In genomic region chr19:5474281-5475068, GRCm38 (mm10) we compare ENCODE assay signal across 8 mouse cellular contexts. TPM values are rescaled to one million over a fixed set of nuclear protein-coding genes. Genes with fewer than 3 reads are reported as not detected.
DNase-seq lines count a peak whose midpoint lies in the region; ATAC-seq and TF ChIP-seq lines count a peak whose summit lies in the region.

No protein-coding gene starts in this region.

- H3K27ac ChIP-seq in embryonic fibroblast, embryonic 13.5 days (ENCODE audit: insufficient read depth, low read length): peak overlapping the region; percentile 99
- H3K27ac ChIP-seq in hindbrain, embryonic 12.5 days: peak overlapping the region; percentile 62
- H3K27ac ChIP-seq in liver, embryonic 14.5 days: no peak overlapping the region

- peak overlapping the region; percentile 83 for H3K4me3 ChIP-seq in embryonic fibroblast, embryonic 13.5 days (ENCODE audit: insufficient read depth, low read length)
- peak overlapping the region; percentile 52 for H3K4me3 ChIP-seq in hindbrain, embryonic 12.5 days
- H3K4me3 ChIP-seq in liver, embryonic 14.5 days (ENCODE audit: insufficient read depth in 1 of 2, low read depth in 2 of 2, low read length in 2 of 2): peak overlapping the region; percentile 39 to 46

- peak; percentile 32 for DNase-seq in kidney, adult 18-20 months
- DNase-seq in kidney, adult 8-10 months: no peak
- peak; percentile 27 for DNase-seq in R1 (ENCODE audit: low read depth, low spot score)
- DNase-seq in liver, embryonic 14.5 days (ENCODE audit: low read depth in 3 of 3, low spot score in 3 of 3): no peak
- peak; percentile 72 for DNase-seq in retina, postnatal 1 day
- no peak for DNase-seq in spleen, postnatal 4 days (ENCODE audit: low spot score in 2 of 2)

- ATAC-seq in hindbrain, embryonic 12.5 days (ENCODE audit: low FRiP score): peak; percentile 54; the same call in 1 of the 2 replicates
- ATAC-seq in liver, embryonic 14.5 days (ENCODE audit: insufficient read depth): peak; percentile 31

- 1% methylated on average over 51 of the region's 68 CpGs for WGBS in hindbrain, embryonic 12.5 days
- WGBS in liver, embryonic 14.5 days (ENCODE audit: insufficient replicate concordance): 2% methylated on average over 49 of the region's 68 CpGs

- no peaks in the 10 kb centered on the region for H3K9me3 ChIP-seq in hindbrain, embryonic 12.5 days (replicated peaks)
- no peaks in the 10 kb centered on the region for H3K9me3 ChIP-seq in liver, embryonic 14.5 days (ENCODE audit: control insufficient read depth, low read length)

- H3K4me2 ChIP-seq in hindbrain, embryonic 12.5 days (replicated peaks): peak overlapping the region; percentile 97
- peak overlapping the region; percentile 70 for H3K4me2 ChIP-seq in liver, embryonic 14.5 days (ENCODE audit: low read depth)

- no peaks in the 10 kb centered on the region; the same call in 1 of the 2 replicates for H3K27me3 ChIP-seq in hindbrain, embryonic 12.5 days
- H3K27me3 ChIP-seq in liver, embryonic 14.5 days (ENCODE audit: control insufficient read depth, insufficient read depth, low read length): peaks cover 28% of the 10 kb centered on the region

- H3K4me1 ChIP-seq in embryonic fibroblast, embryonic 13.5 days (ENCODE audit: control insufficient read depth, insufficient read depth, low read length): 0 out of 2 replicates have a peak, but pooled peaks cover 3% of the 10 kb centered on the region
- H3K4me1 ChIP-seq in hindbrain, embryonic 12.5 days: peaks cover 24% of the 10 kb centered on the region
- H3K4me1 ChIP-seq in liver, embryonic 14.5 days (replicated peaks; ENCODE audit: control insufficient read depth in 2 of 2, insufficient read depth in 2 of 2, low read length in 1 of 2): peaks cover 0 to 2% of the 10 kb centered on the region in 2 experiments; a peak in 1 of 4 replicates

- TF ChIP-seq POLR2A in embryonic fibroblast, embryonic 13.5 days (IDR thresholded peaks at IDR 0.05; ENCODE audit: low read depth, low read length): peak; percentile 62; the same call in 1 of the 2 replicates

- peak overlapping the region; percentile 76 for H3K9ac ChIP-seq in hindbrain, embryonic 12.5 days
- peak overlapping the region; percentile 1 for H3K9ac ChIP-seq in liver, embryonic 14.5 days (replicated peaks)

- no peak for TF ChIP-seq CTCF in embryonic fibroblast, embryonic 13.5 days (IDR thresholded peaks at IDR 0.05; ENCODE audit: borderline replicate concordance, insufficient read depth, low read length)
- no peak for TF ChIP-seq CTCF in liver, embryonic 14.5 days (IDR thresholded peaks at IDR 0.05; ENCODE audit: low read depth)

- H3K36me3 ChIP-seq in hindbrain, embryonic 12.5 days: peaks cover 10% of the 10 kb centered on the region; the same call in 1 of the 2 replicates
- H3K36me3 ChIP-seq in liver, embryonic 14.5 days (replicated peaks; ENCODE audit: control insufficient read depth, insufficient read depth, low read depth): no peaks in the 10 kb centered on the region

- no peak for TF ChIP-seq EP300 in liver, embryonic 14.5 days (IDR thresholded peaks at IDR 0.05; ENCODE audit: low read depth)

RNA-seq across cellular contexts. Expression of gene Efemp2, which starts 0.7 kb away (rescaled TPM):
- polyA plus RNA-seq in embryonic fibroblast, embryonic 13.5 days (2011; ENCODE audit: insufficient read length, low read depth, missing spikeins): 368 and 420 TPM in 2 replicates
- polyA plus RNA-seq in hindbrain, embryonic 12.5 days (2016; fragmentation: Nextera tagmentation; extraction: Ambion mirVana): 75.3 and 81.0 TPM in 2 replicates
- polyA plus RNA-seq in liver, embryonic 14.5 days (2012; rRNA removed): 11.4 and 17.5 TPM in 2 replicates
- 11.4 and 11.6 TPM in 2 replicates for polyA plus RNA-seq in liver, embryonic 14.5 days (2014; fragmentation: Nextera tagmentation; extraction: Ambion mirVana)

RNA-seq across cellular contexts. Expression of gene Ctsw, which starts 6.2 kb away (rescaled TPM):
- 0.76 and 1.0 TPM in 2 replicates for polyA plus RNA-seq in embryonic fibroblast, embryonic 13.5 days (2011; ENCODE audit: insufficient read length, low read depth, missing spikeins)
- polyA plus RNA-seq in hindbrain, embryonic 12.5 days (2016; fragmentation: Nextera tagmentation; extraction: Ambion mirVana): 3.7 and 4.3 TPM in 2 replicates
- 0.27 and 0.37 TPM in 2 replicates for polyA plus RNA-seq in liver, embryonic 14.5 days (2012; rRNA removed)
- 0.21 and 0.25 TPM in 2 replicates for polyA plus RNA-seq in liver, embryonic 14.5 days (2014; fragmentation: Nextera tagmentation; extraction: Ambion mirVana)

RNA-seq across cellular contexts. Expression of gene Mus81, which starts 13.7 kb away (rescaled TPM):
- 21.8 and 27.1 TPM in 2 replicates for polyA plus RNA-seq in embryonic fibroblast, embryonic 13.5 days (2011; ENCODE audit: insufficient read length, low read depth, missing spikeins)
- polyA plus RNA-seq in hindbrain, embryonic 12.5 days (2016; fragmentation: Nextera tagmentation; extraction: Ambion mirVana): 43.3 and 45.4 TPM in 2 replicates
- 11.3 and 11.4 TPM in 2 replicates for polyA plus RNA-seq in liver, embryonic 14.5 days (2012; rRNA removed)
- 13.8 and 15.6 TPM in 2 replicates for polyA plus RNA-seq in liver, embryonic 14.5 days (2014; fragmentation: Nextera tagmentation; extraction: Ambion mirVana)

RNA-seq across cellular contexts. Expression of gene Fibp, which starts 14.1 kb away (rescaled TPM):
- polyA plus RNA-seq in embryonic fibroblast, embryonic 13.5 days (2011; ENCODE audit: insufficient read length, low read depth, missing spikeins): 53.1 and 66.3 TPM in 2 replicates
- polyA plus RNA-seq in hindbrain, embryonic 12.5 days (2016; fragmentation: Nextera tagmentation; extraction: Ambion mirVana): 133 and 144 TPM in 2 replicates
- polyA plus RNA-seq in liver, embryonic 14.5 days (2012; rRNA removed): 19.1 and 22.9 TPM in 2 replicates
- 20.8 and 30.6 TPM in 2 replicates for polyA plus RNA-seq in liver, embryonic 14.5 days (2014; fragmentation: Nextera tagmentation; extraction: Ambion mirVana)

RNA-seq across cellular contexts. Expression of gene Cfl1, which starts 15.8 kb away (rescaled TPM):
- polyA plus RNA-seq in embryonic fibroblast, embryonic 13.5 days (2011; ENCODE audit: insufficient read length, low read depth, missing spikeins): 1,890 and 1,995 TPM in 2 replicates
- 3,169 and 3,299 TPM in 2 replicates for polyA plus RNA-seq in hindbrain, embryonic 12.5 days (2016; fragmentation: Nextera tagmentation; extraction: Ambion mirVana)
- 432 and 443 TPM in 2 replicates for polyA plus RNA-seq in liver, embryonic 14.5 days (2012; rRNA removed)
- 1,304 and 1,332 TPM in 2 replicates for polyA plus RNA-seq in liver, embryonic 14.5 days (2014; fragmentation: Nextera tagmentation; extraction: Ambion mirVana)

Comparison
In these comparisons a context has a peak if more than half of its experiments do, and no peak if none do; other contexts are left out.
1. DNase-seq: peak in kidney, adult 18-20 months (single experiment), R1 (single experiment) and retina, postnatal 1 day (single experiment); none in kidney, adult 8-10 months (0 of 2), liver, embryonic 14.5 days (0 of 3) and spleen, postnatal 4 days (0 of 2).
2. Peak in every context shown above with its lines, with median percentiles within 50 percentile points of each other: H3K4me3 ChIP-seq.